Mouse (Mus musculus) A20 (cell line): ENCODE results near the gene Tnfrsf22.
"Not testable (repeated sequence)": the region's sequence is repeated elsewhere in the genome, so short reads cannot be mapped to it uniquely, and the experiment has no call there.

ENCODE experiments used
- DNase-seq: peaks from one replicate; pipeline ENCODE4 v3.0.0-alpha.2; 2011; ENCODE audit warnings: low read depth, low spot score

Tnfrsf22 gene

GRCm38 (mm10) chr7:143649034-143649768 lies at the start of gene Tnfrsf22:
Gene Tnfrsf22 (minus strand): TSS chr7:143649661.
- DNase-seq = peak; percentile 93

GRCm38 (mm10) chr7:143696140-143696539 lies 46.7 kb upstream of the Tnfrsf22 start:
- peak; percentile 68 for DNase-seq

DNA sequence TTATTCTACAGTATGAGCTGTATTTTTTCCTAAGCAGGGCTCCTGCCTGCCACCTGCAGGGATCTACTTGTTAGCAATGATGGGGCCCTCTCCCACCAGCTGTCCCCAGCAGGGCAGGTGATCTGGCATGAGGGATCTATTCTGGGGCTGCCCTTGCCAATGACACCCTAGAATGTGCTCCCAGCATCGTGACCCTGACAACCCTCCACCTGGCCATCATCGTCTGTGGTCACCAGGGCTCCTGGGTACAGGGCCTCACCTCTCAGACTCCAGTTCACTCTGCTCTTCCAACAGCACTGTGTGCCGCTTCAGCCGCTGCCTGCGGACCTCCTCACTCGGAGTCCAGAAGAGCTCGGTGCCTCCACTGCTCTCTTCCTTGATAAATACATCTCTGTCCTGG lies 45.1 kb upstream of the Tnfrsf22 start:
- no peak for DNase-seq

DNA sequence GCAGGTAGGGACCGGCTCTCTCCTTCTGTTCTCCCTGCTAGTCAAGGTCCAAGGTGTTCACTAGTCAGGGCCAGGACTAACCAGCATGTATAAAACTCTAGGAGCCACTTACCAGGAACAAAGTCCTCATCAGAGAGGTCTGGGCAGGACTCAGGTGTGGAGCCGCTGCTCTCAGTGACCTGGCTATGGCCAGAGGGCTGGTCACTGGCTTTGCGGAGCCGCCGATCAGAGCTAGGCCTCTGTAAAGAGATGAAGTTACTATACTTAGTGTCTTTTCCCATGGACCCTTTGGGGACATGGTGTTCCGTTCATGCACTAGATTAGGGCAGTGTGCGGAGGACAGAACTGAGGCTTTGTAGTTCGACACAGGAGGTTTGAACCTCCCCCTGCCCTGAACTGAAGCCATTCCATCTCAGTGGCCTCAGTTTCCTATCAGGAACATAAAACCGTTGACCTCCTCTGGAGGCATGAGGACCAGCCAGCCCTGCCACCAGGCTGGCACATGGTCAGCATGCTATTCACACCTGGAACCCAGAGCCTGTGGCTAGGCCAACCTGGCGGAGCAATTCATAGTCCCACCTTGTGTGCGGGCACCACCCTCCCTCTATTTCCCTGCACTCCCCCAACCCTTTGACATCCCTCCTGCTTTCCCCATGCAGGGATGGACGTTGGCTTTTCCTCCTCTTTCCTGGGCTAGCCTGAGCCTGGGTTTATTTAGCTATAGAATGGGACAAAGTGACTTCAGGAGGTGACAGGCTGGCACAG lies 43.5 kb upstream of the Tnfrsf22 start:
- DNase-seq = no peak

DNA sequence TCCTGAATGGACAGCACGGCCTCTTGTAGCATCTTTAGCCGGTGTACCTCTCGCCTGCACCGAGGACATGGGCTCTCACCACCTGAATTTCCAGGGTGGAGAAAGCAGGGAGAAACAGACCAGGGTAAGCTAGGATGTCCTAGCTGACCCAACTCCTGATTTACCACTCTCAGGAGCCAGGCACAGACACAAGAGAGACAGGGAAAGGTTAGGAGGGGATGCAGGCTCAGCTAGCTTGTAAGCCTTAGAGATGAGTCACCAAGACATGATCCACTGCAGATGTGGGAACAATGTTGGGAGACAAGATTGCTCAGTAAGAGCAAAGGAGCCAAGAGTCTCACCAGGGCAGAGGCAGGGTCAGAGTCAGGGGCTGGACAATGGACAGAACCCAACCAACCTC lies 42.4 kb upstream of the Tnfrsf22 start:
- no peak for DNase-seq

DNA sequence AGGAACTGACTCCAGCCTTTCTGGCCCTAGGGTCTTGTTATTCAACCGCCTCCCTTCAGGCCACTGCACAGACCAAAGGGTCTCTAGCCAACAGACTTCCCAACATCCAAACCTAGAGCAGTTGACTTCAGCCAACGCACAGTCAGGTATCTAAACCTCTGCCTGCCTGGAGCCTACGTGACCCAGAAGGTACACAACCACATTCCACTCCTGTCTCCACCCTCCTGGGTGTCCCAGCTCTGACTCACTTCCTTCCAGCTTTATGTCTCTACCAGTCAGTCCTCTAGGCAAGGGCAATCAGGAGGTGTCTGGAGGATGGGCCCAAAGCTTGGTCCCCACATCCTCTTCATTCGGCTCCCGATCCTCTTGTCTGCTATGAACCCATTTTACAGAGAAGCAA lies 41.7 kb upstream of the Tnfrsf22 start:
- DNase-seq = no peak

DNA sequence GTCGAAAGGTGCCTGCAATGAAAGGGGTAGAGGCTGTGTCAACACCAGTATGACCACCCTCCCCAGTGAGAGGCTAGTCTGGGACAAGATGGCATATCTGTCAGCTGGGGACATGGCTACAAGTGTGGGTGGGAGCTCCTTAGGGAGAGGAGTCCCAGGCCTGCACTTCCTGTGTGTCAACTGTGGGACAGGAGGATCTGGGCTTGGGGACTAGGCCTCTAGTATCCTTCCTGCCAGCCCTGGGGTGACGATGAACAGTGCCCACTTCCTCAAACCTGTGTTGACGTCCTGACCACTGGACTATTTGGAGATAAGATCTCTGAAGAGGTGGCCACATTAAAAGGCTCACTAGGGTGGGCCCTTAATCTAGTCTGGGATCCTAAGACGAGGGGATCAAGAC lies 40.5 kb upstream of the Tnfrsf22 start:
- no peak for DNase-seq

GRCm38 (mm10) chr7:143689481-143689880 lies 40.0 kb upstream of the Tnfrsf22 start:
- no peak for DNase-seq

GRCm38 (mm10) chr7:143686676-143687075 lies 37.2 kb upstream of the Tnfrsf22 start:
- DNase-seq = not testable (repeated sequence)

DNA sequence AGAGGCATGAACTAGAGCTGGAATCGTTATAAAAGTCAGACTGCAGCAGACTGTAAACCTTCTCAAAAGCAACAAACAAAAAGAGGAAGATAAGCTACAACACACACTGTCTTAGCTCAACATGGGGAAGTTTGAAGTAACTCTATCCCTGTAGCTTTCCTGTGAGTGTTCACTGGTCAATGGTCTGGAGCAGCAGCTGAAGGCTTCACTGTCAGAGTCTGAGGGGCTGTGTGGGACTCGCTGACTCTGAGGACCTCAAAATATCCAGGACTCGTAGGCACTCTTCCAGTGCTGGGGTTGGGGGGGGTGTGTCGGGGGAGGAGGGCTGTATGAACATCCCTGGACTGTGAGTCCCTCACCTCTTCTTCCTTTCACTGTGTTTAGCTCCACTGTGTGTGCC lies 36.7 kb upstream of the Tnfrsf22 start:
- DNase-seq = not testable (repeated sequence)

GRCm38 (mm10) chr7:143685359-143686067 lies 36.1 kb upstream of the Tnfrsf22 start, which contains the start of gene Tnfrsf23:
Gene Tnfrsf23 (minus strand): TSS chr7:143685872.
- DNase-seq = peak; percentile 86

DNA sequence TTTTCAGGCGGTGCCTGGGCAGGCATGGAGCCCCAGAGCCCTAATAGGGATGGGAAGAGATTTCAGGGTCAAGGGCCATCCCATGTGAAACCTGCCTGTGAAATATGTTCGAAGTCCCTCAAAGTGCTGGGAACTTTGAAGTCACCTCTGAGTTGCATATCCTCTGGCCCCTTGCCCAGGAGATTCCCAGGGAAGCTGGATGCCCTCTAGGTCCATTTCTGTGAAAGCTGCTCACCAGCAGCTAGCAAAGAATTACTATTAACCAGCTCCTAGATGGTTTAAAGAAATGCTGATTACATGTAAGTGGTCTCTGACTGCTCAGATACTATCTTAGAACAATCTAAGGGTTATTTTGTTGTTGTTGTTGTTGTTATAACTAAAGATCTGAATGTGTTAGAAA lies 35.1 kb upstream of the Tnfrsf22 start:
- DNase-seq = not testable (repeated sequence)

DNA sequence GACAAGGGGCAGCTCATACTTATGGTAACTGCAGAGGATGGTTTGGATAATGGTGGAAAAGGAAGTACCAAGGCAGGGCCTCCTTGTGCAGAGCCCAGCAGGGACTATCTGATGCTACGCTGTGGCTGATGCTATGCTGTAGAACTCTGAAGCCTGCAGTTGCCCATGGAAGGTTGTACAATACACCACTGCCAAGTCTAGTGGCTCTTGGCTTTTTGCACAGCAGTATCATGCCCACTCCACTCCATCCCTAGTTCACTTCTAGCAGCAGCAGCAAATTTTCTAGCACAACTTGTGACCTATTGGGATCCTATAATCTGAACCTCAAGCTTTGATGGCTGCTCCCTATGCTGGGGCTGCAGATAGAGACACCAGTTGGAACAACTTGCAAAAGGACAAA lies 32.1 kb upstream of the Tnfrsf22 start:
- no peak for DNase-seq

GRCm38 (mm10) chr7:143680836-143681235 lies 31.4 kb upstream of the Tnfrsf22 start:
- DNase-seq = not testable (repeated sequence)

- DNase-seq = not testable (repeated sequence)
These were observed 30.2 kb upstream of the Tnfrsf22 start for GRCm38 (mm10) chr7:143679650-143680049.

GRCm38 (mm10) chr7:143666427-143667311 lies 17.2 kb upstream of the Tnfrsf22 start:
- DNase-seq = peak; percentile 54

GRCm38 (mm10) chr7:143663470-143663869 lies 14.0 kb upstream of the Tnfrsf22 start:
- DNase-seq = no peak

- no peak for DNase-seq
These were observed 11.3 kb upstream of the Tnfrsf22 start for GRCm38 (mm10) chr7:143660797-143661196.

- DNase-seq = not testable (repeated sequence)
These were observed 397 bp upstream of the Tnfrsf22 start for GRCm38 (mm10) chr7:143649769-143650346.

DNA sequence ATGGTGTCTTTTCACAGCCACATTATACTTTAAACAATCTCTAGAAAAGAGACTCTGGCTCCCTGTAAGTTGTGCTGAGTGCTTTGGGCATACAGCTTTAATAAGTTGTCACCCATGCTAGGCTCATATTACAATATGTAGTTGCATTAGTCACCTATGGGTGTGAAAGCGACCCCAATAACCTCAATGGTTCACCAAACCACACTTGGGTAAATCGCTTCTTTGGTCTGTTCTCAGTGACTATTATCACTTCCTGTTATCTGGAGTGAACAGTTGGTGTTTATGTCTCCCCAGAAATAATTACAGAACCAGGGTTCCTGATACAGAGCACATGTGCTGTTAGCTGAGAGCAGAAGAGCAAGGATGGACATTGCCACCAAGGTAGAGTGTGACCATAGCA lies 5.5 kb downstream of the Tnfrsf22 start:
- not testable (repeated sequence) for DNase-seq

DNA sequence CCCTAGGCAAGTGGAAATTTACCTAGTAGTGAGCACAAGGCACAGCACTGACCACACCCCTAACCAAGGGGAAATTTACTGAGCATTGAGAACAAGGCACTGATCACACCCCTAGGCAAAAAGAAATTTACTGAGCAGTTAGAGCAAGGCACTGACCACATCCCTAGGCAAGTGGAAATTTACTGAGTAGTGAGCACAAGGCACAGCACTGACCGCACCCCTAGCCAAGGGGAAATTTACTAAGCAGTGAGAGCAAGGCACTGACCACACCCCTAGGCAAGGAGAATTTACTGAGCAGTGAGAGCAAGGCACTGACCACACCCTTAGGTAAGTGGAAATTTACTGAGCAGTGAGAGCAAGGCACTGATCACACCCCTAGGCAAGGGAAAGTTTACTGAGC lies 12.8 kb downstream of the Tnfrsf22 start:
- no peak for DNase-seq
